In genomic region chr13:24365191-24365590, GRCm38 (mm10) we compare ENCODE assay signal across 29 mouse cellular contexts.
"Had no signal": no experiment of that assay in that cellular context is flagged by ENCODE, and none has a peak within 500 bp of the region (broad histone marks: within the 10 kb centered on the region; RNA-seq: fewer than 3 reads in every experiment).

No protein-coding gene starts in this region.

- DNase-seq: left cerebral cortex, postnatal 4 days; liver, embryonic 13.5 days; liver, postnatal 0 days; lung, adult 18-20 months; lung, adult 2 months; lung, embryonic 14.5 days; lung, postnatal 10 days; lung, postnatal 14 days; lung, postnatal 36 days; lung, postnatal 4 days; midbrain, embryonic 14.5 days had no signal

- H3K27me3 ChIP-seq: limb, embryonic 12.5 days; limb, embryonic 13.5 days; limb, embryonic 15.5 days; liver, embryonic 13.5 days; liver, embryonic 15.5 days; lung, embryonic 15.5 days; megakaryocyte, embryonic 14.5 days; midbrain, embryonic 12.5 days; midbrain, embryonic 13.5 days; midbrain, embryonic 15.5 days had no signal

- H3K4me2 ChIP-seq: limb, embryonic 12.5 days; limb, embryonic 13.5 days; limb, embryonic 15.5 days; liver, embryonic 13.5 days; liver, embryonic 15.5 days; lung, embryonic 14.5 days; lung, embryonic 15.5 days; midbrain, embryonic 11.5 days; midbrain, embryonic 12.5 days; midbrain, embryonic 13.5 days; midbrain, embryonic 15.5 days had no signal

- H3K9me3 ChIP-seq: limb, embryonic 10.5 days; limb, embryonic 12.5 days; limb, embryonic 13.5 days; limb, embryonic 15.5 days; liver, embryonic 13.5 days; liver, embryonic 15.5 days; lung, embryonic 15.5 days; megakaryocyte, embryonic 14.5 days; midbrain, embryonic 10.5 days; midbrain, embryonic 12.5 days; midbrain, embryonic 13.5 days; midbrain, embryonic 15.5 days had no signal

- H3K27ac ChIP-seq: left cerebral cortex, adult 2 months; limb, embryonic 10.5 days; limb, embryonic 12.5 days; limb, embryonic 13.5 days; limb, embryonic 15.5 days; liver, embryonic 13.5 days; liver, embryonic 14.5 days; liver, embryonic 15.5 days; lung, embryonic 15.5 days; macrophage; midbrain, embryonic 10.5 days; midbrain, embryonic 12.5 days; midbrain, embryonic 13.5 days; midbrain, embryonic 15.5 days had no signal

- H3K4me3 ChIP-seq: left cerebral cortex, adult 2 months; limb, embryonic 10.5 days; limb, embryonic 12.5 days; limb, embryonic 13.5 days; limb, embryonic 15.5 days; liver, embryonic 13.5 days; liver, embryonic 15.5 days; lung, embryonic 15.5 days; megakaryocyte, embryonic 14.5 days; midbrain, embryonic 10.5 days; midbrain, embryonic 12.5 days; midbrain, embryonic 13.5 days; midbrain, embryonic 15.5 days; myocyte had no signal

- H3K4me1 ChIP-seq: limb, embryonic 10.5 days; limb, embryonic 12.5 days; limb, embryonic 13.5 days; limb, embryonic 15.5 days; liver, embryonic 13.5 days; liver, embryonic 15.5 days; lung, embryonic 15.5 days; midbrain, embryonic 10.5 days; midbrain, embryonic 12.5 days; midbrain, embryonic 13.5 days; midbrain, embryonic 15.5 days had no signal

- H3K9ac ChIP-seq: limb, embryonic 12.5 days; limb, embryonic 13.5 days; limb, embryonic 15.5 days; liver, embryonic 13.5 days; liver, embryonic 14.5 days; liver, embryonic 15.5 days; liver, postnatal 0 days; lung, embryonic 14.5 days; lung, embryonic 15.5 days; midbrain, embryonic 12.5 days; midbrain, embryonic 13.5 days; midbrain, embryonic 15.5 days had no signal

- H3K36me3 ChIP-seq: limb, embryonic 10.5 days; limb, embryonic 12.5 days; limb, embryonic 13.5 days; limb, embryonic 15.5 days; liver, embryonic 13.5 days; liver, embryonic 15.5 days; lung, embryonic 15.5 days; midbrain, embryonic 10.5 days; midbrain, embryonic 12.5 days; midbrain, embryonic 13.5 days; midbrain, embryonic 15.5 days had no signal

- ATAC-seq: liver, postnatal 0 days; lung, postnatal 0 days; midbrain, embryonic 13.5 days; midbrain, embryonic 15.5 days; midbrain, embryonic 16.5 days had no signal
